Mouse (Mus musculus): ENCODE measurements around the gene Tada2b. TPM values are rescaled to one million over a fixed set of nuclear protein-coding genes. Genes with fewer than 3 reads are reported as not detected.
A peak's percentile ranks its signal among the peaks of the same experiment; 100 is the strongest.

Tada2b gene
- 10 to 100 TPM; 13.8 to 17.5 (median 15.3) TPM for total RNA-seq (2022)

DNA sequence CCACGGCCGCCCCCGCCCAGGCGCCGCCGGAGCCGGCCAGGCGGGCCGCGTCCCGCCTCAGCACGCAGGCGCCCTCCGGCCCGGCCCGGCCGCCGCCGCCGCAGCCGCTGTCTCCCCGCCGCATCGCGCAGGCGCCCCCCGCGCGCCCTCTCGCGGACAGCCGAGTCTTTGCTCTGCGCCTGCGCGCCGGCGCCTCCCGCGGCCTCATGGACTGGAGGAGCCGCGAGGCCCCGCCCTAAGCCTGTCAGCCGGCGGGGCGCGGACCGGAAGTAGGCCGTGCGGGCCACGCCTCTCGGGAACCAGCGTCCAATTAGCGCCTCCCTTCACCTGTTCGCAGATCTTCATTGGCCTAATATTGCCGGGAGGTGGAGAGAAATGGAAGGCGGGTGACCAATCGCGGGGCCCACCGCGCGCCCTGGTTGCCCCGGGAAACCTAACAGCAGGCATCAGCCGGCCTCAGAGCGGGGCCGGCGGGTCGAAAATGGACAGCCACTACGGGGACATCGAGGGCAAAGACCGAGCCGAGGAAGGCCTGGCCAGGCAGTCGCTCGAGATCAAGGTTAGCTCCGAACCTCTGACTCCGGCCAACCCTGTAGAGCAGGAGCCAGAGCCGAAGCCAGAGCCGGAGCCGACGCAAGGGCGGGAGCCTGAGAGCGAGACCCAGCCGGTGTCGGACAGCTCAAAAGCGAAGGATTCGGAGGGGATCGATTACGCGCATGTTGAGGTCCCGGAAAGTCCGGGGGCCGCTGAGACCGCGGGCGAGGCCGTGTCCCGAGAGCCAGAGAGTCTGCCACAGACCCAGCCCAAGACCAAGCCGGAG, at the start of gene Tada2b, which contains the start of gene Ccdc96:
Tada2b (minus strand) TSS at position 115 of the 820 bp plus-strand sequence.
Ccdc96 (plus strand) TSS at position 418 of the 820 bp plus-strand sequence.
- DNase-seq (ENCODE audit: low spot score), result peak; percentile 96

- peak; percentile 97 for DNase-seq (ENCODE audit: low spot score)
Measured at GRCm38 (mm10) chr5:36530129-36530751, 46.2 kb upstream of the Tada2b start.

GRCm38 (mm10) chr5:36529698-36530097, 45.6 kb upstream of the Tada2b start:
- no peak for DNase-seq (ENCODE audit: low spot score)

DNA sequence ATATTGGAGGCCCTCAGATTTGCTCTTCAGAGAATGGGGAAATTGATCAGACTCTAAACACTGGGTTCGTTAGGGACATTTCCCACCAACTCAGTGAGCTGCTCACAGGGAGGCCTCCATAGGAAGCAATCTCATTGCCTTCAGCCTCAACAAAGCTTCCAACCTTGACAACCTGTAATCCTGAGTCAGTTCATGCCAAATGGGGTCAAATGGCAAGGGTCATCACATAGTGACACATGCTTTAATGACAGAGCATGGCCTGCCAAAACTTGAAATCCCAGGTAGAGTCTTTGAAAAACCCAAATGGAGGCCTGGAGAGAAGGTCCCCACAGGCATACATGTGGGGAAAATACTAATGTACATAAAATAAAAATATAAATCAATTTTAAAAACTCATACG, 42.8 kb upstream of the Tada2b start:
- no peak for DNase-seq (ENCODE audit: low spot score)

DNA sequence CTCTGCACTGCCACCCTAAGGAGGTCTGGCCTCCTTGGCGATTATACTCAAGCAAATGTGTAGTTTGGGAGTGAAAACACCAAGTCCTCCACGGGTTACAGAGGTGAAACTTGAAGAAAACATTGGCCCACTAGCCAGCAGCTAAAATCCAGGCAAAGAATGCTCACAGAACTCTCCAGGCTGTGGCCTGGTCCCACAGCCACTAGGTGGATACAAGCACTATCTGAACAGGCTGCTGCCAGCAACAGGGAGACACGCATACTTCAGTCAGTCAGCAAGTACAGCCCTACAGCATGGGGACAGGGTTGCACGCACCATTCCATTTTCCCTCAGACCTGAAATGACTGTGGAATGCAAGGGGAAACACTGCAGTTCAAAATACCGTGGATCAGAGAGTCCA, 42.2 kb upstream of the Tada2b start:
- DNase-seq (ENCODE audit: low spot score), result no peak

DNA sequence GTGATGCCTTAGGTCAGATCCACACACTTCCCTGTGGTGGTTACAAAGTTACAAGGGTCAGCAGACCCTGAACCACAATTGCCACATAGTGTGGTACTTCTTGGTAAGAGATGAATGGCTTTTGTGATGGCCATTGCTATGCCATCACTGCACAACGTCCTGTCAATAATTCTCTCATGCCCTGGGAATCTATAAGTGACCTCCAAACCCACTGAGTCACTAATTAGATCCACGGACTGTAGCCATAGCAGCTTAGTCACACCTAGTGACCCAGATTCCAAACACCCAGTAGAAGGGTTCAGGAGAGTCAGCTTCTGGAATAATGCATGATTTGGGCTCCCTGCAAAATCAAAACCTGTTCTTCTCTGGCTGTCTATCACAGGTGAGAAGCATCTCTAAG, 41.1 kb upstream of the Tada2b start:
- DNase-seq (ENCODE audit: low spot score), result no peak

- no peak for DNase-seq (ENCODE audit: low spot score)
Measured at GRCm38 (mm10) chr5:36523219-36523703, 39.2 kb upstream of the Tada2b start.

DNA sequence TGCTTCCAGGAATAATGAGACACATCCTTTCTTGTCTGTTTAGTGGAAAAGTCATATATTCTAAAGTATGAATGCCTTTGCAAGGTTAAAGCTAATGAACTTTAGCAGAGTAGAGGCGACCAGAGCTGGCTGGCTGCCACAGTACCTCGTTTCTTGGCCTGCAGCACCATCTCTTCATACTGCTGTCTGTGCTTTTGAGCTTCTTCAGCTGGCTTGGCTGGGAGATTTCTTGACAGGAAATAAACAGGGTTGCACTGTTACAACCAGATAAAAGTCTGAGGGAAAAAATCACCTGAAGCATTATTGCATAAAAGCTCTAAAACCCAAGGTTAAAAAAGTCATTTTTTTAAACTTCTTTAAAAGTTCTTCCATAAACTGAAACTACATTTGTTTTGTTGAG, 38.7 kb upstream of the Tada2b start:
- no peak for DNase-seq (ENCODE audit: low spot score)

GRCm38 (mm10) chr5:36519751-36520150, 35.7 kb upstream of the Tada2b start:
- DNase-seq (ENCODE audit: low spot score), result no peak

DNA sequence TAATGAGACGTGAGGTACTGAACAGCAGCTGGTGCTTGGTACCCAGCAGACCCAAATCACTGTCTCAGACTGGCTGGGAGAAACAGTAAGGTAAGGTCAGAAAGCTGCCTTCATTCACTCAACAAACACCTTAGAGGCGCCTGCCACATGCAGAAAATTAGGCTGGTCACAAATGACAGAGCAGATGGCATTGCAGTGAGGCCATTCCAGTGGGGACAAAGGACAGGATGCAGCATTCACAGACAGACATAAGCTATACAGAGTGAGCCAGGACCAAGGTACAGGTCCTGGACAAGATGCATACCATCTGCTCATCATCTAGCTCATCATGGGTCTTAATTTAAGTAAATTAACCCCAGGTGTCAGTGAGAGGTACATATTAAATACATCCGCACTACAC, 33.5 kb upstream of the Tada2b start:
- no peak for DNase-seq (ENCODE audit: low spot score)

DNA sequence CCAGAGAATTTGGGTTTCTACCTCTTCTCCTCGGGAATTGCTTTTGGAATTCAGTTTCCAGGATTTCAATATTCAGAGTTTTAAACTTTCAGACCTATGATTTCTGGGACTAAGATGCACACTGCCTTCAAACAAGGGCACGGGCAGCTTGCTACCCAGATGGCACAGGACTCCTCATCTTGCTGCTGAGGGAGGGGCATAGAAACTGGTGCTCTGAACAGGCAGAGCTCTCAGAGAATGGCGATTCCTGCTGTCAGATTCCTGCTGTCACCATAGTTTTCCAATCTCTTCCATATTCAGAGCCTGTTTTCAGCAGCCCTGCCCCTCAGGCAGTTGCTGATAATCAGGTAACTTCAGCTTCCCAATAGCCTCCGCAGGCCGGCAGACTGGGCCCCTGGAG, 31.5 kb upstream of the Tada2b start:
- no peak for DNase-seq (ENCODE audit: low spot score)

DNA sequence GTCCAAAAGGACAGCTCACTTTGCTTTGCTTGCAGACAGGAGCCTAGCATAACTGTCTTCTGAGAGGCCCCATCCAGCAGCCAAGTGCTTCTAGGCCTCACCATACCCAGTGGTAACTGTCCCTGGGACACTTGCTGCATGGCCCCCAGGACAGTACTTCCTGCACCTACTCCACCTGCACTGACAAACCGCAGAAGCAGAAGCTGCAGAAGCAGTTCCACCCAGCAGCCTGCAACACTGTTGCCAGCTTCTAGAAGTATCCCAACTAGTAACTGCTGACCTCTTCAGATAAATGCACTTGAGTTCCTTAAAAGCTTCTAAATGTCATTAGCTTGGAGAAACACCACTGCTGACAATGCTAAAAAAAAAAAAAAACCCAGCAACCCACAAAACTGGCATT, 31.0 kb upstream of the Tada2b start:
- peak; percentile 23 for DNase-seq (ENCODE audit: low spot score)

- no peak for DNase-seq (ENCODE audit: low spot score)
Measured at GRCm38 (mm10) chr5:36510956-36511355, 26.9 kb upstream of the Tada2b start.

- DNase-seq (ENCODE audit: low spot score), result no peak
Measured at GRCm38 (mm10) chr5:36508351-36508750, 24.3 kb upstream of the Tada2b start.

- DNase-seq (ENCODE audit: low spot score), result no peak
Measured at GRCm38 (mm10) chr5:36505643-36506042, 21.6 kb upstream of the Tada2b start.

GRCm38 (mm10) chr5:36505235-36505634, 21.1 kb upstream of the Tada2b start:
- DNase-seq (ENCODE audit: low spot score), result no peak

DNA sequence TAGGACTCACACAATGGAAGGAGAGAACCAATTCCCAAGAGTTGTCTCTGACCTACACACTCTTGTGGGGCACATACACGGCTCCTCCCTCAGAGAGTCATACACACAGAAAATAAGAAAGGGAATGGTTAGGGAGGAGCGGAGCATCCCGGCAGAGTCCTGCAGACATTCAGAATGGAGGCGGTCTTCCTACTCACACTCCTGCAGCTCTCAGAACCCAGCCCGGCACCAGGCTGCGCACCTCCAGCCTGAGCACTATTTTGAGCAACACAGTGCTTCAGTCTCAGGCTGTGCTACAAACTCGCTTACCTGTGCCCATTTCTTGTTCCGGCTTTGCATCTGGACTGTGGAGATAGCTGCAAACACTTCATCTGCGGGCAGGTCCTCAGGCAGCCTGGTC, 10.6 kb upstream of the Tada2b start:
- no peak for DNase-seq (ENCODE audit: low spot score)

- DNase-seq (ENCODE audit: low spot score), result no peak
Measured at GRCm38 (mm10) chr5:36493919-36494318, 9.8 kb upstream of the Tada2b start.

DNA sequence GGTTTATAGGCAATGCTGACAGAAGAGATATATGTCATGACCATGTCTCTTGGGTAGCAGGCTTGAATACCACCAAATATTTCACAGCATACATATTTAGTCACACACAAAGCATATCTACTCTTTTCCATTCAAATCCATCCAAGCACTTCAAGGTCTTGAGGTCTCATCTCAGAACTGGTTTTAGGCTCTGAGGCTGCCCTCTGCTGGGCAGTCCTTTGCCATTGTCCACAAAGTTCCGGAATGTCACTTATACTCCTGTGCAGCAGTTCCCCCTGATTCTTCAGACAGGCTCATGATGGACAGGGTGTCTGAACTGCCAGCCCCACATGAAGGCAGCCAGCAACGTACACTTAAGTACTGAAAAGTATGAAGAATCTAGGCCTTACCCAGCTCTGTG, 5.1 kb upstream of the Tada2b start:
- peak; percentile 31 for DNase-seq (ENCODE audit: low spot score)

DNA sequence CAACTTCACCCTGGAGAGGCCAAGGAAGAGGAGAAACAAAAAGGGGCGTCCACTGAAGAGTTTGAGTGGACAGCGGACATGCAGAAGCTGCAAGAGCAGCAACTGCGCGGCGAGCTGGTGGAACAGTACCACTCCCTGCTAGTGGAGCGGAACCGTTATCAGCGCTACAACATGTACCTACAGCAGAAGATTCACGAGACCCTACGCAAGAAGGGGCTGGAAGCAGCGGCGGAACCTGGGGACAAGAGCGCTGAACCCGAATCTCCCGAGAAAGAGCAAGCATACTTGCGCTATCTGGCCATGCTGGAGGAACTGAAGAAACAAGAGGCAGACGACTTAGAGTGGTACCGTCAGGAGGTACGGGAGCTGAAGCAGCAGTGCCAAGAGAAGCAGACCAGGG, 1.2 kb upstream of the Tada2b start:
- no peak for DNase-seq (ENCODE audit: low spot score)

GRCm38 (mm10) chr5:36483203-36484101, 633 bp downstream of the Tada2b start:
- DNase-seq (ENCODE audit: low spot score), result no peak

GRCm38 (mm10) chr5:36481114-36481513, 3.0 kb downstream of the Tada2b start:
- no peak for DNase-seq (ENCODE audit: low spot score)

Measured in heart, adult 8-10 months (tissue).